13 mouse cellular contexts compared by ENCODE assay signal in genomic region chr17:33948090-33948904, GRCm38 (mm10). TPM values are rescaled to one million over a fixed set of nuclear protein-coding genes. Genes with fewer than 3 reads are reported as not detected.
A peak's percentile ranks its signal among the peaks of the same experiment; 100 is the strongest.
DNase-seq lines count a peak whose midpoint lies in the region; ATAC-seq and TF ChIP-seq lines count a peak whose summit lies in the region.
"Had no signal": no experiment of that assay in that cellular context is flagged by ENCODE, and none has a peak within 500 bp of the region (broad histone marks: within the 10 kb centered on the region; RNA-seq: fewer than 3 reads in every experiment).

No protein-coding gene starts in this region.

- no peak overlapping the region for H3K9ac ChIP-seq in liver, embryonic 13.5 days
- H3K9ac ChIP-seq: embryonic facial prominence, embryonic 13.5 days had no signal

- no peaks in the 10 kb centered on the region for H3K27me3 ChIP-seq in liver, embryonic 13.5 days
- H3K27me3 ChIP-seq: embryonic facial prominence, embryonic 13.5 days; midbrain, embryonic 13.5 days had no signal

- H3K4me1 ChIP-seq in liver, embryonic 13.5 days (replicated peaks) = peaks cover 57% of the 10 kb centered on the region

- no peak overlapping the region for H3K4me3 ChIP-seq in liver, embryonic 13.5 days (replicated peaks)
- no peak overlapping the region for H3K4me3 ChIP-seq in left cerebral cortex, adult 2 months
- H3K4me3 ChIP-seq: embryonic facial prominence, embryonic 13.5 days; midbrain, embryonic 13.5 days had no signal

- intact Hi-C loops in left cerebral cortex, adult 2 months (cut with DNase I) = no loop called here

- no peak overlapping the region for H3K4me2 ChIP-seq in liver, embryonic 13.5 days
- H3K4me2 ChIP-seq: midbrain, embryonic 13.5 days had no signal

- TF ChIP-seq CTCF in left cerebral cortex, adult 2 months (IDR thresholded peaks at IDR 0.05) = no peak

- WGBS in liver, embryonic 13.5 days (ENCODE audit: insufficient replicate concordance) = 83% methylated on average over 22 of the region's 22 CpGs

- peak; percentile 21 for DNase-seq in cerebellum, adult 8-10 months
- no peak for DNase-seq in cerebellum, postnatal 25 days
- DNase-seq in liver, embryonic 13.5 days = no peak
- no peak for DNase-seq in liver
- peak; percentile 43 for DNase-seq in thymus, postnatal 4 days
- no peak for DNase-seq in thymus, postnatal 0 days (ENCODE audit: low spot score)
- no peak for DNase-seq in left cerebral cortex, adult 2 months (ENCODE audit: extremely low spot score in 1 of 2, low spot score in 2 of 2)
- DNase-seq in yolk sac, embryonic 10.5 days (ENCODE audit: low spot score) = no peak
- DNase-seq: cerebellum, adult 18-20 months; gastrocnemius, postnatal 14 days; lung, adult 18-20 months had no signal

- peaks cover 84% of the 10 kb centered on the region for H3K36me3 ChIP-seq in liver, embryonic 13.5 days

- ATAC-seq in liver, embryonic 13.5 days (ENCODE audit: low read depth) = no peak
- ATAC-seq: midbrain, embryonic 13.5 days had no signal

- H3K27ac ChIP-seq in liver, embryonic 13.5 days = 0 out of 2 replicates have a peak overlapping the region, but pooled peaks have one; percentile 11
- no peak overlapping the region; the same call in 1 of the 2 replicates for H3K27ac ChIP-seq in left cerebral cortex, adult 2 months
- H3K27ac ChIP-seq: embryonic facial prominence, embryonic 13.5 days; midbrain, embryonic 13.5 days had no signal

- H3K9me3 ChIP-seq in liver, embryonic 13.5 days (replicated peaks) = no peaks in the 10 kb centered on the region
- H3K9me3 ChIP-seq: embryonic facial prominence, embryonic 13.5 days; midbrain, embryonic 13.5 days had no signal

RNA-seq across cellular contexts. Expression of gene B3galt4, which starts 3.0 kb away (rescaled TPM):
- polyA plus RNA-seq in liver, embryonic 13.5 days (2015; fragmentation: Nextera tagmentation; extraction: Ambion mirVana) = 2.3 and 2.5 TPM in 2 replicates
- polyA plus RNA-seq in thymus, postnatal 0 days (2015; fragmentation: Nextera tagmentation; extraction: Ambion mirVana) = 13.3 and 15.8 TPM in 2 replicates
- 1 to 10 TPM; 6.3 to 6.5 TPM for total RNA-seq in left cerebral cortex, adult 2 months (2021)

RNA-seq across cellular contexts. Expression of gene Vps52, which starts 7.3 kb away (rescaled TPM):
- polyA plus RNA-seq in liver, embryonic 13.5 days (2015; fragmentation: Nextera tagmentation; extraction: Ambion mirVana) = 27.7 and 30.1 TPM in 2 replicates
- polyA plus RNA-seq in thymus, postnatal 0 days (2015; fragmentation: Nextera tagmentation; extraction: Ambion mirVana) = 43.6 and 46.1 TPM in 2 replicates
- total RNA-seq in left cerebral cortex, adult 2 months (2021) = 10 to 100 TPM; 74.6 to 82.7 TPM

RNA-seq across cellular contexts. Expression of gene Rps18, which starts 7.5 kb away (rescaled TPM):
- polyA plus RNA-seq in liver, embryonic 13.5 days (2015; fragmentation: Nextera tagmentation; extraction: Ambion mirVana) = 1,343 and 1,499 TPM in 2 replicates
- polyA plus RNA-seq in thymus, postnatal 0 days (2015; fragmentation: Nextera tagmentation; extraction: Ambion mirVana) = 2,265 and 2,338 TPM in 2 replicates
- total RNA-seq in left cerebral cortex, adult 2 months (2021) = 100 to 1,000 TPM; 311 to 327 TPM

RNA-seq across cellular contexts. Expression of gene Wdr46, which starts 7.8 kb away (rescaled TPM):
- 30.1 and 34.9 TPM in 2 replicates for polyA plus RNA-seq in liver, embryonic 13.5 days (2015; fragmentation: Nextera tagmentation; extraction: Ambion mirVana)
- polyA plus RNA-seq in thymus, postnatal 0 days (2015; fragmentation: Nextera tagmentation; extraction: Ambion mirVana) = 20.6 and 25.5 TPM in 2 replicates
- total RNA-seq in left cerebral cortex, adult 2 months (2021) = 10 to 100 TPM; 14.7 to 18.4 TPM

RNA-seq across cellular contexts. Expression of gene Pfdn6, which starts 8.2 kb away (rescaled TPM):
- polyA plus RNA-seq in liver, embryonic 13.5 days (2015; fragmentation: Nextera tagmentation; extraction: Ambion mirVana) = 153 and 157 TPM in 2 replicates
- polyA plus RNA-seq in thymus, postnatal 0 days (2015; fragmentation: Nextera tagmentation; extraction: Ambion mirVana) = 218 and 225 TPM in 2 replicates
- total RNA-seq in left cerebral cortex, adult 2 months (2021) = 10 to 100 TPM; 93.0 to 97.6 TPM

Comparison
In these comparisons a context has a peak if more than half of its experiments do, and no peak if none do; other contexts are left out.
1. DNase-seq: peak in cerebellum, adult 8-10 months (single experiment) and thymus, postnatal 4 days (single experiment); none in cerebellum, postnatal 25 days (0 of 2), liver, embryonic 13.5 days (single experiment), liver (single experiment), thymus, postnatal 0 days (single experiment), left cerebral cortex, adult 2 months (0 of 2) and yolk sac, embryonic 10.5 days (single experiment).